Mouse (Mus musculus) ES-E14 (cell line): Measurements from ENCODE around the gene Chrm3.

ENCODE experiments used
- CHD2 ChIP-seq: IDR thresholded peaks from 2 replicates; pipeline ENCODE4 v1.6.1; 2014; ENCODE audit warnings: mild to moderate bottlenecking, low read depth, low read length, inconsistent platforms
- HCFC1 ChIP-seq: IDR thresholded peaks from 2 replicates; pipeline ENCODE4 v1.6.1; 2012; ENCODE audit warnings: low read length, inconsistent platforms, borderline replicate concordance; ENCODE audit not compliant: insufficient read depth
- MAFK ChIP-seq: IDR thresholded peaks from 2 replicates; pipeline ENCODE4 v1.6.1; 2014; ENCODE audit warnings: mild to moderate bottlenecking, low read depth, low read length, inconsistent platforms; ENCODE audit not compliant: insufficient read depth
- ZC3H11A ChIP-seq: IDR thresholded peaks from 2 replicates; pipeline ENCODE4 v1.6.1; 2012; ENCODE audit warnings: low read depth, mild to moderate bottlenecking, inconsistent platforms, low read length, borderline replicate concordance
- ZNF384 ChIP-seq: IDR thresholded peaks from 2 replicates; pipeline ENCODE4 v1.6.1; 2012; ENCODE audit warnings: low read depth, low read length, inconsistent platforms

- TF ChIP-seq HCFC1 (no peak), ZNF384 (no peak), MAFK (no peak), CHD2 (no peak), ZC3H11A (no peak)
These were observed at the start of gene Chrm3 for GRCm38 (mm10) chr13:10360777-10361176.
